Mouse (Mus musculus): ENCODE measurements around the gene Idi1.

DNA sequence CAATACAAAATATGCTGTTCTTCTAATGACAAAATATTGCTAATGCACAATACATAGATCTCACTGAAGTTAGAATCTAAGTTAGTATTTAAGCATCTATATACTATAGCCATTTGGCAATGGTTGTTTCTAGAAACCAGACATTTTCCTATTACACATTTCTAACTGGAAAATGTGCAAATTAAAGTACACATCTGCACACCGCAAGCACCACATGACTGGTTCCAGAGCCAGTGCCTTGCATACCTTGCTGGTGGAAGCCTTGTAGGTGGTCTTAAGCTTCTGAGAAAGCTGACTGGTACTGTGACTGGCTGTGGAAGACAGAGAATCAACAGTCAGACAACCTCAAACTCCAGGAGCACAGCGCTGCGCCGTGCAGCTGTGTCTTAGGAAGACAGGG, 31.9 kb upstream of the Idi1 start:
- TF ChIP-seq CTCF (IDR thresholded peaks at IDR 0.05; ENCODE audit: low read depth) (no peak), EP300 (optimal IDR thresholded peaks at IDR 0.05) (no peak)

All from stomach, postnatal 0 days (tissue).